Mouse (Mus musculus) forebrain, embryonic 16.5 days (tissue): ENCODE results near the gene Got2. TPM values are rescaled to one million over a fixed set of nuclear protein-coding genes. Genes with fewer than 3 reads are reported as not detected.
A peak's percentile ranks its signal among the peaks of the same experiment; 100 is the strongest.
"Not testable (repeated sequence)": the region's sequence is repeated elsewhere in the genome, so short reads cannot be mapped to it uniquely, and the experiment has no call there.

ENCODE experiments used
- ATAC-seq: fragments of 200-750 bp; cut with Nextera tagmentation; 2 replicates; pipeline ENCODE4 v1.8.0; 2017; ENCODE audit warnings: mild to moderate bottlenecking, moderate library complexity
- H3K27ac ChIP-seq: fragments of 300-500 bp; sonication (generic); 2 replicates; pipeline ENCODE4 v1.5.1; 2014; ENCODE audit warnings: low read length, control low read depth
- H3K27me3 ChIP-seq: fragments of 300-500 bp; sonication (generic); replicated peaks from 2 replicates; pipeline ENCODE4 v1.6.1; 2014; ENCODE audit warnings: low read length; ENCODE audit not compliant: control insufficient read depth, insufficient read depth
- H3K36me3 ChIP-seq: fragments of 300-500 bp; sonication (generic); 2 replicates; pipeline ENCODE4 v1.6.1; 2014; ENCODE audit not compliant: control insufficient read depth, insufficient read depth
- H3K4me1 ChIP-seq: fragments of 300-500 bp; sonication (generic); replicated peaks from 2 replicates; pipeline ENCODE4 v1.6.1; 2014; ENCODE audit warnings: low read length; ENCODE audit not compliant: control insufficient read depth, insufficient read depth
- H3K4me2 ChIP-seq: fragments of 300-500 bp; sonication (generic); 2 replicates; pipeline ENCODE4 v1.6.1; 2014; ENCODE audit warnings: mild to moderate bottlenecking, low read length, control low read depth
- H3K4me3 ChIP-seq: fragments of 300-500 bp; sonication (generic); replicated peaks from 2 replicates; pipeline ENCODE4 v1.5.1; 2014; ENCODE audit warnings: mild to moderate bottlenecking, low read length, control low read depth
- H3K9ac ChIP-seq: fragments of 300-500 bp; sonication (generic); replicated peaks from 2 replicates; pipeline ENCODE4 v1.6.1; 2014; ENCODE audit warnings: low read depth, low read length, control low read depth
- H3K9me3 ChIP-seq: fragments of 300-500 bp; sonication (generic); 2 replicates; pipeline ENCODE4 v1.6.1; 2016; ENCODE audit warnings: low read length; ENCODE audit not compliant: control insufficient read depth
- WGBS: fragments of 180-500 bp; shearing (Covaris S2); extraction: QIAGEN DNeasy Blood & Tissue Kit; methylation state at CpG from one replicate; pipeline ENCODE4 v1.1.7; 2014; 5-methylcytosine and 5-hydroxymethylcytosine counted together
- polyA plus RNA-seq: library from polyadenylated mRNA; unstranded; fragments of >200 nt; fragmentation: Nextera tagmentation; extraction: Ambion mirVana; gene quantifications from 2 replicates; pipeline ENCODE4 v1.2.1, GENCODE M21; 2015

Got2 gene
- polyA plus RNA-seq, 1 experiment from 2014 or later: 175 TPM

DNA sequence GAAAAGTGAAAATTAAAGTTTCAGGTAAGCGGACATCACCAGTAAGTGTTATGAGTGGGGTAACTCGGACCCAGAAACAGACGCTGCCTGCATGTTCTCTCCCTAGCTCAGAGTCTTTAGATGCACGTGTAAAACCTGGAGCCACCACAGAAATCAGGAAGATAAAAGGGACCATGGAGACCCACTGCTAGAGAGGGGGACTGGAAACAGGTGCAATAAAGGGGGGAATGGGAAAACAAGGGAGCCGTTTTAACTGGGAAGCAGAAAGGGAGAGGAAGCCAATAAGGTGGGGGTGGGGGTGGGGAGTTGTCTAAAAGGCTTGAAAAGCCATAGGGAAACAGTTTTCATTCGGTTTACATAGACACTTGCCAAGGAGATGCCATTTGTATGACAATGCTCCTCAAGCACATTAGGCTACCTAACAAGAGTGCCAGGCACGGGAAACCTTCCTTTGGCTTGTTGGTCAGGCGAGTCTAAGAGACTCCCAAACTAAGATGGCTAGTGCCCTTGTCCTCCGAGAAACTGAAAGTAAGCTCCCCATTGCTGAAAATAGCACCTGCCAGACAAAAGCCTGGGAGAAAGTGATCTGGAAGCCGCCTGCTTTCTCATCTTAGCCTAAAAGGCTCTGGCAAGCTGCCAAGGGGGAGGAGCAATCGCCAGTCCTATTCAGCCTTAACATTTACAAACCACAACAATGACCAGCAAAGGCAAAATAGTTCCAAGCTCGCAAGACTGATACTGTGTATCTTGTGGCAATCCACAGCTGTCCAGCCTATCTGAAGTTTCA, 10.0 kb downstream of the Got2 start:
- peak overlapping the region; percentile 60 for H3K27ac ChIP-seq
- WGBS: 14% methylated on average over 12 of the region's 12 CpGs
- H3K4me1 ChIP-seq: peaks cover 13% of the 10 kb centered on the region
- H3K36me3 ChIP-seq: peaks cover 22% of the 10 kb centered on the region
- peak overlapping the region; percentile 35 for H3K4me3 ChIP-seq
- H3K9me3 ChIP-seq: no peaks in the 10 kb centered on the region; the same call in 1 of the 2 replicates
- peak overlapping the region; percentile 51 for H3K4me2 ChIP-seq
- no peaks in the 10 kb centered on the region for H3K27me3 ChIP-seq
- H3K9ac ChIP-seq: peak overlapping the region; percentile 43; the same call in 1 of the 2 replicates
- ATAC-seq: peak; percentile 54

- ATAC-seq: no peak
- H3K27me3 ChIP-seq: no peaks in the 10 kb centered on the region
- WGBS: 94% methylated on average over 7 of the region's 7 CpGs
Observed at GRCm38 (mm10) chr8:95875270-95875669, 13.1 kb downstream of the Got2 start.

DNA sequence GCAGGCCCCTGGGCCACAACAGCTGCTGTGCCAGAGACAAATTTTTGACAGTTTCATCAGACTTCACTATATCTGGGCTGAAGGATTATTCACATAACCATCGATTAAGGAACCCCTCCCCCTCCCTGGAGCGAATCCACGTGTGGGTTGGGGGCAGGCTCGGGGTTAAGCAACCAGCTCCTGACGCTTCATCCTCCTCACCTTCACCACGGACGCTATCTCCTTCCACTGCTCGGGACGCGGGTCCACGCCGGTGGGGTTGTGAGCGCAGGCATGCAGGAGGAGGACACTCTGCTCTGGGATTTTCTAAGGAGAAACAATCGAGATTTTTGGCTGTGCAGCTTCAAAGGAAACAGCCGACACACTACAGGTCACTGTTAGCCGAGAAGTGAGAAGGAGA, 16.7 kb downstream of the Got2 start:
- WGBS: 94% methylated on average over 16 of the region's 16 CpGs
- no peaks in the 10 kb centered on the region for H3K4me1 ChIP-seq

More at GRCm38 (mm10) chr8:95875270-95875669, 13.1 kb downstream of the Got2 start:
- H3K4me3 ChIP-seq: no peak overlapping the region
- peaks cover 13% of the 10 kb centered on the region for H3K4me1 ChIP-seq
- no peak overlapping the region for H3K27ac ChIP-seq
- no peaks in the 10 kb centered on the region; the same call in 1 of the 2 replicates for H3K9me3 ChIP-seq
- no peak overlapping the region for H3K9ac ChIP-seq
- no peak overlapping the region for H3K4me2 ChIP-seq
- H3K36me3 ChIP-seq: peaks cover 32% of the 10 kb centered on the region

DNA sequence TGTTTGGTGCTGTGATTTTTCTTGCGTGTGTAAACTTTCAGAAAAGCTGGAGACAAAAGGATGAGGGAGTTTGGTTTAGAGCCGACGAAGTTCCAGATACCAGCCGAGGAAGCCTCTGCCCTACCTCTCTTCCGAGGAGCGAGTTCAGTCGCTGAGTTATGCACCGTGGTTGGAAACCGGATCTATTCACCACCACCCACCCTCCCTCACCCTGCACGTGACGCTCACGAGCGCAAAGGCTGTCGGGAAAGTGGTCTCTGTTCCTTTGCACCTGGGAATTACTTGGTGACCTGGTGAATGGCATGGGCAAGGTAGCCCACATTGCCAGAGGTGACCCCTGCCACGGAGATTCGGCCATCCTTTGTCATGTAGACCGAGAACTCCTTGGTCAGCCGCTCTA, 23.5 kb downstream of the Got2 start:
- not testable (repeated sequence) for H3K4me3 ChIP-seq, H3K27ac ChIP-seq, H3K27me3 ChIP-seq, ATAC-seq, H3K9ac ChIP-seq, H3K4me2 ChIP-seq, H3K4me1 ChIP-seq, H3K9me3 ChIP-seq
- H3K36me3 ChIP-seq: peaks cover 22% of the 10 kb centered on the region
- WGBS: 94% methylated on average over 17 of the region's 18 CpGs

More for the DNA sequence above, 16.7 kb downstream of the Got2 start:
- no peaks in the 10 kb centered on the region; the same call in 1 of the 2 replicates for H3K9me3 ChIP-seq
- peaks cover 48% of the 10 kb centered on the region for H3K36me3 ChIP-seq
- no peak for ATAC-seq
- H3K4me2 ChIP-seq: no peak overlapping the region
- no peak overlapping the region for H3K27ac ChIP-seq
- no peaks in the 10 kb centered on the region for H3K27me3 ChIP-seq
- H3K9ac ChIP-seq: no peak overlapping the region
- no peak overlapping the region for H3K4me3 ChIP-seq

GRCm38 (mm10) chr8:95863761-95864440, 24.4 kb downstream of the Got2 start:
- H3K4me3 ChIP-seq, H3K9ac ChIP-seq, ATAC-seq, H3K4me2 ChIP-seq, H3K4me1 ChIP-seq, H3K27me3 ChIP-seq, H3K9me3 ChIP-seq, H3K27ac ChIP-seq: not testable (repeated sequence)
- WGBS: 93% methylated on average over 10 of the region's 11 CpGs
- peaks cover 22% of the 10 kb centered on the region for H3K36me3 ChIP-seq

- H3K9ac ChIP-seq: no peak overlapping the region
- peaks cover 10% of the 10 kb centered on the region for H3K4me1 ChIP-seq
- H3K9me3 ChIP-seq: no peaks in the 10 kb centered on the region
- no peak overlapping the region for H3K4me2 ChIP-seq
- H3K36me3 ChIP-seq: no peaks in the 10 kb centered on the region
- no peak overlapping the region for H3K4me3 ChIP-seq
- no peaks in the 10 kb centered on the region for H3K27me3 ChIP-seq
- ATAC-seq: no peak
- no peak overlapping the region for H3K27ac ChIP-seq
- 85% methylated on average over 6 of the region's 6 CpGs for WGBS
Observed at GRCm38 (mm10) chr8:95854174-95854573, 34.2 kb downstream of the Got2 start.

DNA sequence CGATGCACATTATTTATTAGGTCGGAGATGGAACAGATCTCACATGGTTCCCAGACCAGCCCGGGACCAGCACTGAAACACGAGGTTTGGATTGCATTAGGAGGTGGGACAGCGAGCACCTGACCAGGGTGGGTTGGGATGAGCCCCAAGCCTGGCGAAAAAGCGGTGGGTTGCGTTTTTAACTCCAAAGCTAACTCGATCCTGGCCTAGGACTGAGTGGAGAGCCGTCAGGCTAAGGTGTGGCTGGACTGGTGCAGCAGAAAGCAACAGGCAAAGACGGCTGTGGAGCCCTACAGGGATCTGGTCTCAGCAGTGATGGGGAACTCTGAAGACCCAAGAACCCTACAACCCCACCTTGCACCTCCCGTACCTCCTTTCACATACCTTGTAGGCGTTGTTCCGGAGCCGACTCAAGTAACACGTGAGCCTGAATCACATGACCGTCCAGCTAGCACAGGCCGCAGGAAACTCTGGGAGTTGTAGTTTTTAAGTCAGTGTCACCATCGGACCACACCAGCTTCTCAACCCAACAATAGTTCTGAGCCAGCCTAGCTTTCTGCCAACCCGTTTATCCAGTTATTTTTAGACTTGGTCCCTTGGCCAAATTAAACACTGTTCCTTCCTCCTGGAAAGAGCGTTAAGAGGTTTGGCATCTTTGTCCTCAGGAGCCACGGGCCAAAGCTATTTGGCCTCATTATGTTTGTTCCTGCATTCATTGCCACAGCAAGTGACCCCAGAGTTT, 35.1 kb downstream of the Got2 start, which contains the start of gene Slc38a7:
Slc38a7 (minus strand) TSS at position 438 of the 742 bp plus-strand sequence.
- no peaks in the 10 kb centered on the region for H3K27me3 ChIP-seq
- no peaks in the 10 kb centered on the region for H3K9me3 ChIP-seq
- H3K4me1 ChIP-seq: peaks cover 10% of the 10 kb centered on the region
- peak within 1 kb of the TSS; percentile 86 for H3K4me2 ChIP-seq
- H3K4me3 ChIP-seq: peak within 1 kb of the TSS; percentile 76
- H3K9ac ChIP-seq: peak within 1 kb of the TSS; percentile 76
- no peaks in the 10 kb centered on the region for H3K36me3 ChIP-seq
- 9% methylated on average over 22 of the region's 22 CpGs for WGBS
- no peak within 1 kb of the TSS for H3K27ac ChIP-seq
- ATAC-seq: peak; percentile 98

DNA sequence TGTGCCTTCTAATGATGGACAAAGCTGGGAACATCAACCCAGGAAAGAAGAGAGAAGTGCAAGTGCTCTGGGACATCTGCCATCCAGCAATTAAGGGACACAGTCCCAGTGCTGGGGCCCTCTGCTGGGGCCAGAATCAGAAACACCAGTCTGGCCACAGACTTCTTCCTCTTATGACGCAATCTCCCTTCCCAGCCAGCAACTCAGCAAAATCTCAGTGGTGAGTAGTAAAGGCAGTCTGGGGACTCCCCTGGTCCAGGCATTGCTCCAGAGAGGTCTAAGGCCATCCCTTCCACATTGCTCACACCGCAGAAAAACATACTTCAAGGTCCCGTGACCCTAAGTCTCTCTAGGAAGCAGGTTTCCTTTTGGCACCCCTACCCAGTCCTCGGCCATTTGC, 36.1 kb downstream of the Got2 start:
- Histone ChIP-seq H3K9ac (no peak overlapping the region), H3K27me3 (no peaks in the 10 kb centered on the region), H3K9me3 (no peaks in the 10 kb centered on the region), H3K4me2 (peak overlapping the region; percentile 86), H3K4me3 (peak overlapping the region; percentile 76), H3K27ac (no peak overlapping the region), H3K36me3 (peaks cover 2% of the 10 kb centered on the region; the same call in 1 of the 2 replicates), H3K4me1 (peaks cover 10% of the 10 kb centered on the region)
- 72% methylated on average over 4 of the region's 4 CpGs for WGBS
- no peak for ATAC-seq

- no peak overlapping the region for H3K4me3 ChIP-seq
- H3K36me3 ChIP-seq: peaks cover 7% of the 10 kb centered on the region; the same call in 1 of the 2 replicates
- no peak overlapping the region for H3K27ac ChIP-seq
- H3K4me2 ChIP-seq: no peak overlapping the region
- no peak overlapping the region for H3K9ac ChIP-seq
- peaks cover 10% of the 10 kb centered on the region for H3K4me1 ChIP-seq
- no peaks in the 10 kb centered on the region for H3K9me3 ChIP-seq
- ATAC-seq: no peak
- 97% methylated on average over 2 of the region's 2 CpGs for WGBS
- H3K27me3 ChIP-seq: no peaks in the 10 kb centered on the region
Observed at GRCm38 (mm10) chr8:95850326-95850725, 38.0 kb downstream of the Got2 start.
